Mouse (Mus musculus): ENCODE measurements around the gene Olfr1326-ps1.

Olfr1326-ps1 gene

DNA sequence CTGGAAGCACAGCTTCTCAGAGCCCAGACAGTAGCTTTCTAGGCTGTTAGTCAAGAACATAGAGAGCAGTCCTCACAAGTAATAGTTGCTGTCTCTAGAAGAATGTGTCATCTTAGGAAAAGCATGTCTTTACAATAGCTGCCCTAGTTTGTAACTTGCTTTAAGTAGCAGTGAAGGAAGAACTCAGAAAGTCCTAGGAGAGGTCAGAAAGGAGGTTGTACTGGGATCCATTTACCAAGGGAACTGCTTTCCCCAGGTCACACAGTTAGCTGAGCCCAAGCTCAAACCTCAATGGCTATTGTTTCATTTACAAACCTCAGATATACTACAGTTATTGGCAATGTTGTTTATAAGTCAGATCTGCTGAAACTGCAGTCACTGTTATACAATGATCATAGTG, at the start of gene Olfr1326-ps1:
Olfr1326-ps1 (minus strand) TSS at position 101 of the 400 bp plus-strand sequence.
- no peak for DNase-seq

DNA sequence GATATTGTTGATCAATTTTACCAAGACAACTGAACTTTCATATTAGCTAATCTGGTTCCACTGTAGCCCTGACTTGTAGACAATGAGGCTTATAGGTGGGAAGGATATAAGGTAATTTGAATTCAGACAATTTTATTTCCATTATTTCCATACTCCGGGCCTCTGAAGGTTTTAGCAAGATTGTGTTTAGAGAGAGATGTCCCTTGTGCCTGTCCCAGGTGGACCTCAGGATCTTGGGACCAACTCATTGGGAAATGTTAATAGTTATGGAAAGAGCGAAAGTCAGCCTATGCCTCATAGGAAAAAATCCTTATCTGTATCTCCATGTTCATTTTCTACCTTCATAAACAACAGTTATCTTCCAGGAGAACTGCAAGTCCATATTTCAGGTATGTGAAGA, 17.7 kb upstream of the Olfr1326-ps1 start, which contains the start of gene Olfr1325:
Olfr1325 (plus strand) TSS at position 301 of the 400 bp plus-strand sequence.
- no peak for DNase-seq
